Mouse (Mus musculus): ENCODE measurements around the gene AI481877.

DNA sequence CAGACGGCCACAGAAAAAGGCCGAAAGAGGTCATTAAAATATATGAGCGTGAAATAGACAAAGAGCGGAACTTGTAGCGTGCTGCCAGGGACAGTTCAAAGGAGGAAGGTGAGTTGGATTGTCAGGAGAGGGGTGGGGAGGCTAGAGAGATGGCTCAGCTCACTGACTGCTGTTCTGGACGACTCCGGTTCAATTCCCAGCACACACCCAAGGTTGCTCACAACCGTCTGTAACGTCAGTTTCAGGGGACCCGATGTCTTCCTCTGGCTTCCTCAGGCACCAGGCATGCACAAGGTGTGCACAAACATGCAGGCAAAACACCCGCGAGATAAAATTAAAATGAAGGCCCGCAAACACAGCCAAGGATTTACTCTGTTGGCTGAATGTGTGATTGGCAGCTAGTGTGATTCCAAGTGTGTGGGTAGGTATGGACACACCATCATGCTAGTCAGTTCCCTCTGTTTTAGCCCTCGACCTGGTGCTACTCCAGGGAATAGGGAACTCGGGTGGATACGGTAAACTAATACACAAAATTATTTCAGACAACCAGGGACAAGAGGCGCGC, 102.9 kb downstream of the AI481877 start:
- no peak for TF ChIP-seq CTCF (IDR thresholded peaks at IDR 0.05; ENCODE audit: insufficient read depth, low read length)
- no peak for TF ChIP-seq POLR2A (IDR thresholded peaks at IDR 0.05; ENCODE audit: borderline replicate concordance, extremely low read depth, low read depth, low read length)

Data from lung, adult 2 months (tissue).